Mouse (Mus musculus): Measurements from ENCODE around the gene Gm45062.

DNA sequence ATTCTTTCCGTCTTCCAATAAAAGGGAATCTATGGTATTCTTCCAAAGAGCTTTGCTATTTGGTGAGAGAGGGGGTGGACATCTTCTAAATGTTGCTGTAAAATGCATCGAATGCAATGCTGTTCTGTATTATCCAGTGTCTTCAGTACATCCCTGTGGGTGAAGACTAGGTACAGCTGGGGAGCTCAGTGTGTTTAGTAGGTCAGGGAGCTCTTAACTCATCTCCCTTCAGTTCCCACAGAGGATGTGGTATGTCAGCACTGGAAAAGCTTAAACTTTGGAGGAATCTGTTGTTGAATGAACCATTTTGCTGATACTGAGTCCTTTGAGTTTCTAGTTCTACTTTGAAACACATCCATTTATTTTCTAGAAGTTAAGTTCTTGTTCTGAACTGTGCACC lies 53.3 kb downstream of the Gm45062 start:
- TF ChIP-seq POLR2A (IDR thresholded peaks at IDR 0.05; ENCODE audit: insufficient read depth, low read length) (no peak), EP300 (IDR thresholded peaks at IDR 0.05; ENCODE audit: insufficient read depth, low read depth, low read length) (no peak), CTCF (IDR thresholded peaks at IDR 0.05; ENCODE audit: low read depth, low read length) (no peak)

Measured in ES-Bruce4 (cell line).